Mouse (Mus musculus): ENCODE results near the gene Rsrp1. TPM values are rescaled to one million over a fixed set of nuclear protein-coding genes. Genes with fewer than 3 reads are reported as not detected.

Rsrp1 gene
- polyA plus RNA-seq, 1 experiment from 2014 or later, result 341 TPM

DNA sequence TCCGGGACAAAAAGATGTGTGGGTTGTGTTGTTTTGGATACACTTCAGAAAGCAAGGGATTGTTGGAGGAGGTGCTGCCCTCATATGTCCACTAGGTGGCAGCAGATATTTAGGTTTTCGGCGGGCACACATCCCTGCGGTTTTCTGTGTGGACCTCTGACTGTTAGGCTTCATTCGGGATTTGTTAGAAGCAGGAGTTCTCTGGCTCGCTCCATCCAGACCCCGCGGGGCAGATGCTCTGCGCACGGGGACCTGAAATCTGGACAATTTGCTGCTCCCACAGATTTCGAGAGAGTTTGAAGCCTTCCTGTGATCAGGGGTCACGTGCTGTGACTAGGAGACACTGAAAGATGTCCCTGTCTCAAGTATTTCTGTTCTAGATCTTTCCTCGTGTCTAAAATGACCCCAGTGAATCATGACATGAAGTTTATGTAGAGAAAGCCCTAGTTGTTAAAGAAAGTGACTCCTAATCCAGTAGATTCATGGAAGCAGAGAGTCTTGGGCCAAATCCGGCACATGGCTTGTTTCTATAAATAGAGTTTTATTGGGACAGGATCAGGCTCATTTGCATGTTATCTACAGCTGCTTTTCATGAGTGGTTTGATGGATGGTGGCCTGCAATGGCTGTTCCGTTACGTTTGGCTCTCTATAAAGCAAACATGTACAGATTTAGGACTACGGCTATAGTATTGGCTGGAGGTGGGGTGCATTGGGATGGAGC, 22.8 kb downstream of the Rsrp1 start:
- peak overlapping the region; percentile 53 for H3K4me2 ChIP-seq
- peaks cover 16% of the 10 kb centered on the region; the same call in 1 of the 2 replicates for H3K27me3 ChIP-seq (ENCODE audit: insufficient read depth, low read length)
- no peaks in the 10 kb centered on the region for H3K36me3 ChIP-seq (ENCODE audit: insufficient read depth)
- peak; percentile 96 for TF ChIP-seq CTCF (IDR thresholded peaks at IDR 0.05; ENCODE audit: low read depth)
- H3K4me1 ChIP-seq (ENCODE audit: insufficient read depth), result peaks cover 5% of the 10 kb centered on the region; the same call in 1 of the 2 replicates
- no peak overlapping the region for H3K4me3 ChIP-seq (ENCODE audit: low read depth, low read length)
- no peak overlapping the region for H3K9ac ChIP-seq
- no peaks in the 10 kb centered on the region for H3K9me3 ChIP-seq (ENCODE audit: low read depth, low read length)
- H3K27ac ChIP-seq (ENCODE audit: low read depth), result no peak overlapping the region
- DNase-seq (peak; percentile 94), ATAC-seq (ENCODE audit: insufficient read depth) (peak; percentile 55)
- 5% methylated on average over 17 of the region's 17 CpGs for WGBS

DNA sequence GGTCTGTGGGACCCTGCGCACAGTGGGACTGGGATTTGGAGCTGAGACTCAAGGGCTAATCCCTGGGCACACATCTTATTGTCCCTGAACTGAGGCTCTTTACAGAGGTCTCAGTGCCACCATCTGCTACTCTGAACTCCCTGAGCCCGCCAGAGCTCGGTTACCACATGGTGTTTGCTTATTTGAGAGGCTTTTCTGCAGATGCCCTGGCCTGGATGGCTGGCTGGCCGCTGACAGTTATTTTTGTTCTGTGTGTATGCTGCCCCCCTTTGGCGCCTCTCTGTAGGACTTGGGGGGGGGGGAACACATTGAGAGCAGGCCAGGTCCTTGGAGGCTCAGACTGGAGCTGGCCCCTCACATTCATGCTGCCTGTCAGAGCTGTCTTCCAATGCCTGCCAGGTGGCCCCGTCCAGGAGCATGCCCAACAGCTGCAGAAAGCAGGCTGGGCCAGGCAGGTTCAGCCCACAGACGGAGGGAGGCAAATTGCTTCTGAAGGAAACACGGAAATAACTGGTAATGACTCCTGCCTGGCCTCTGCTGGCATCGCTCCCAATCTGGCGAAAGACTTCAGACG, 27.2 kb downstream of the Rsrp1 start:
- peak overlapping the region; percentile 20; the same call in 1 of the 2 replicates for H3K4me2 ChIP-seq
- ATAC-seq (ENCODE audit: insufficient read depth) (peak; percentile 86), DNase-seq (peak; percentile 86)
- H3K27ac ChIP-seq (ENCODE audit: low read depth), result peak overlapping the region; percentile 50; the same call in 1 of the 2 replicates
- peaks cover 5% of the 10 kb centered on the region; the same call in 1 of the 2 replicates for H3K4me1 ChIP-seq (ENCODE audit: insufficient read depth)
- 15% methylated on average over 11 of the region's 11 CpGs for WGBS
- H3K4me3 ChIP-seq (ENCODE audit: low read depth, low read length), result no peak overlapping the region
- no peaks in the 10 kb centered on the region for H3K9me3 ChIP-seq (ENCODE audit: low read depth, low read length)
- H3K27me3 ChIP-seq (ENCODE audit: insufficient read depth, low read length), result no peaks in the 10 kb centered on the region
- TF ChIP-seq CTCF (IDR thresholded peaks at IDR 0.05; ENCODE audit: low read depth), result peak; percentile 52
- no peaks in the 10 kb centered on the region for H3K36me3 ChIP-seq (ENCODE audit: insufficient read depth)
- no peak overlapping the region for H3K9ac ChIP-seq

DNA sequence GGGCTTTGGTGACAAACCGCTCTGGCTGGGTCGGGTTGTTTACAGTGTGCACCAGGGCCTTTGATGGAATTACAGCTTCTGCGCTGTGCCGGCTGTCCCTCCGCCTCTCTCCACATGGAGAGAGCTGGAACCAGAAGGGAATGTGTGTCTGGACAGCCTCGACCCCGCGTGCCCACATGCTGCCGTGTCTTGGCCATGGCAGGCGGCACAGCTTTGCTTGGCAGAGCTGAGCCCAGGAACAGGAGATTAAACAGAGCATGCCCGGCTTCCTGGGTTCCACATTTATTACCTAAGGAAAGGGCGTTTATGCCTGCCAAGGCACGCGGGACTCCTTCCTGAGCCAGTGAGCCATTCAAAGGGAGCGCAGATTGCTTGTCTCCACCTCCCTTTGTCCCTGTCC, 31.1 kb downstream of the Rsrp1 start:
- no peak overlapping the region for H3K4me3 ChIP-seq (ENCODE audit: low read depth, low read length)
- H3K36me3 ChIP-seq (ENCODE audit: insufficient read depth), result no peaks in the 10 kb centered on the region
- H3K4me2 ChIP-seq, result no peak overlapping the region
- no peaks in the 10 kb centered on the region for H3K4me1 ChIP-seq (ENCODE audit: insufficient read depth)
- TF ChIP-seq CTCF (IDR thresholded peaks at IDR 0.05; ENCODE audit: low read depth), result no peak
- H3K9me3 ChIP-seq (ENCODE audit: low read depth, low read length), result no peaks in the 10 kb centered on the region
- no peak overlapping the region for H3K27ac ChIP-seq (ENCODE audit: low read depth)
- H3K27me3 ChIP-seq (ENCODE audit: insufficient read depth, low read length), result no peaks in the 10 kb centered on the region
- WGBS, result 14% methylated on average over 15 of the region's 15 CpGs
- peak; percentile 50 for DNase-seq
- H3K9ac ChIP-seq, result no peak overlapping the region; the same call in 1 of the 2 replicates
- ATAC-seq (ENCODE audit: insufficient read depth), result no peak

DNA sequence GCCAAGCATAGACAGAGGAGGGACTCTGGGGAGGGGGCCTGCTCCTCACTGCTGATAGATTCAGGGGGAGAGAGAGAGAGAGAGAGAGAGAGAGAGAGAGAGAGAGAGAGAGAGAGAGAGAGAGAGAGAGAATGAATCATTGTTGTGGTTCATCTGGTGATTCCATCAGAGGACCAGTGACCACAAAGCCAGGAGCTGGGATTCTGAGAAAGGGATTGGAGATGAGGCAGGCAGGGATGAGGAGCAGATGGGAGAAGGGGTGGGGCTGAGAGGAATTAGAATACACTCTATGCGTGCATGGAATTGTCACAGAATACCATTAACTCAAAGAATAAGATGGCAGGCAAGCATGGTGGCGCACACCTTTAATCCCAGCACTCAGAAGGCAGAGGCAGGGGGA, 31.8 kb downstream of the Rsrp1 start:
- ATAC-seq (ENCODE audit: insufficient read depth) (no peak), DNase-seq (no peak)
- TF ChIP-seq CTCF (IDR thresholded peaks at IDR 0.05; ENCODE audit: low read depth), result no peak
- Histone ChIP-seq H3K9me3 (ENCODE audit: low read depth, low read length) (no peaks in the 10 kb centered on the region), H3K4me3 (ENCODE audit: low read depth, low read length) (no peak overlapping the region), H3K27me3 (ENCODE audit: insufficient read depth, low read length) (no peaks in the 10 kb centered on the region), H3K4me1 (ENCODE audit: insufficient read depth) (no peaks in the 10 kb centered on the region), H3K9ac (no peak overlapping the region), H3K4me2 (no peak overlapping the region), H3K27ac (ENCODE audit: low read depth) (no peak overlapping the region), H3K36me3 (ENCODE audit: insufficient read depth) (no peaks in the 10 kb centered on the region)
- WGBS, result 93% methylated on average over 2 of the region's 2 CpGs

DNA sequence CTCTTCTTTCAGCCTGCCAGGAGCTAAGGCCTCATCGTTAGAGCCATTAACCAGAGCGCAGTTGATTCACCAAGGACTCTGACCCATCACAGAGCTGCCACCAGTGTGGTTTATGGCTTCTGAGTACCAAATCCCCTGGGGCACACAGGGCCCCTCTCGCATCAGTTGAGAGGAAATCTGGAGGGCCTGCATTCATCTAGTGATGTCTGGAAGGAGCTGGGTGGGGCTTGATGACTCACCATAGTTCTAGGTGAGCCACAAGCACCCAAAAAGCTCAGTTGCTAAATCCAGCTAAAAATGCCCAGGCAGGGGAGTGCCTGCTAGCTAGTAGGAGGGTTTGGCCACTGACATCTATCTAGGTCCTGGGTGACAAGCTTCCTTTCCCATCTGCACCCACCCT, 32.5 kb downstream of the Rsrp1 start:
- TF ChIP-seq CTCF (IDR thresholded peaks at IDR 0.05; ENCODE audit: low read depth), result no peak
- Histone ChIP-seq H3K27me3 (ENCODE audit: insufficient read depth, low read length) (no peaks in the 10 kb centered on the region), H3K9ac (no peak overlapping the region), H3K9me3 (ENCODE audit: low read depth, low read length) (no peaks in the 10 kb centered on the region), H3K36me3 (ENCODE audit: insufficient read depth) (no peaks in the 10 kb centered on the region), H3K27ac (ENCODE audit: low read depth) (no peak overlapping the region), H3K4me3 (ENCODE audit: low read depth, low read length) (no peak overlapping the region), H3K4me1 (ENCODE audit: insufficient read depth) (no peaks in the 10 kb centered on the region), H3K4me2 (no peak overlapping the region)
- DNase-seq (no peak), ATAC-seq (ENCODE audit: insufficient read depth) (no peak)
- 79% methylated on average over 3 of the region's 3 CpGs for WGBS

DNA sequence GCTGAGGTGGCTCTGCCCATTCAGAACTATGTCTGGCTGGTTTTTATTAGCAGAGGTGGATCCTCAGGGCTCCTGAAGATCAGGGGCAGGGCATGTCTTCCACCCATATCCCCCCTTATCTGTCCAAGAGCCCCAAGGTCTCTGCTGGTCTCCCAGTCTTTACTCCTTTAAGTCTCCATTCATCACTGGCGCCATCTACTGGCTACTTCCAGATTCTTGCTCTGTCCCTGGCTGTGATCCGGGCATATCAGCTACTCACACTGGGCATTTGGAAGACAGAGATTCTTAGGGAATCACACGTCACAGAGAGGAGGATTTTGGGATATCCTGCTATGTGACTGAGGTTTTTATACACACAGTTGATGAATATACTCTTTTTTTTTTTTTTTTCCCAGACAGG, 32.9 kb downstream of the Rsrp1 start:
- ATAC-seq (ENCODE audit: insufficient read depth) (no peak), DNase-seq (peak; percentile 84)
- Histone ChIP-seq H3K9ac (no peak overlapping the region), H3K27ac (ENCODE audit: low read depth) (no peak overlapping the region), H3K27me3 (ENCODE audit: insufficient read depth, low read length) (no peaks in the 10 kb centered on the region), H3K9me3 (ENCODE audit: low read depth, low read length) (no peaks in the 10 kb centered on the region), H3K36me3 (ENCODE audit: insufficient read depth) (no peaks in the 10 kb centered on the region), H3K4me3 (ENCODE audit: low read depth, low read length) (no peak overlapping the region), H3K4me1 (ENCODE audit: insufficient read depth) (no peaks in the 10 kb centered on the region), H3K4me2 (no peak overlapping the region)
- WGBS, result 14% methylated on average over 3 of the region's 3 CpGs
- TF ChIP-seq CTCF (IDR thresholded peaks at IDR 0.05; ENCODE audit: low read depth), result peak; percentile 65

DNA sequence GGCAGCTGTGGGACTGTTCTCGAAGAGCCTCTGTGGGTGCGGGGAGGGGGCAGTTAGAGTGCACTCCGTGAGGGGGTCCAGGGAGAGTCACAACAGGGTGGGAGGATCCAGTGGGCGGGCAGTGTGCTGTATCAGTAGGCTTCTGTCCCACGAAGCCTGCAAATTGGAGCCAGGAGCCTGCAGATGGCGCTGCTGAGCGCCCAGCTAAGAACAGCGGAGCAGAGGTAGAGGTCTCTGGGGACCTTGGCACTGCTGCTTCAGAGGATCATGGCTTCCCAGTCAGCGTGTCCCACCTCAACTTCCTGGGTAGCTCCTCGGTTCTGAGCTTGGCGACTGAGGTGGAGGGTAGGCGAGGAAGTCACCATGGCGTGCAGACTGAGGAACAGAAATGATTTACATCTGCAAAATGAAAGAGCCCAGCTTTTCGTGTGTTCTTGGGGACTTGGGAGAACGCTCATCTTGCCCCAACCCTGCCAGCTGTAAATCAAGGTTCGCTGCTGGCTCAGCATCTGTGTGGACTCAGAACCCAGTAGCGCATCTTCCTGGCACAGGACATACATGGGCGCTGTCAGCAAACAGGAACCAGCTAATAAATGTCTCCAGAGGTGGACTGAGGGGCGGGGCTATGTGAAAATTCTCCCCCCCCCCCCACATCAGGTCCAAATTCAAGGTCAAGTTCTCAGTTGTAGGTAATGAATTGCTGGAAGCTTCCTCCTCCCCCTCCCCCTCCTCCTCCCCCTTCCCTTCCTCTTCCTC, 39.8 kb downstream of the Rsrp1 start:
- no peak overlapping the region for H3K4me3 ChIP-seq (ENCODE audit: low read depth, low read length)
- H3K9me3 ChIP-seq (ENCODE audit: low read depth, low read length), result no peaks in the 10 kb centered on the region
- no peak for ATAC-seq (ENCODE audit: insufficient read depth)
- peak; percentile 83 for DNase-seq
- peak overlapping the region; percentile 43 for H3K4me2 ChIP-seq
- H3K9ac ChIP-seq, result no peak overlapping the region
- no peak overlapping the region for H3K27ac ChIP-seq (ENCODE audit: low read depth)
- no peaks in the 10 kb centered on the region for H3K4me1 ChIP-seq (ENCODE audit: insufficient read depth)
- H3K27me3 ChIP-seq (ENCODE audit: insufficient read depth, low read length), result no peaks in the 10 kb centered on the region
- no peaks in the 10 kb centered on the region for H3K36me3 ChIP-seq (ENCODE audit: insufficient read depth)
- 21% methylated on average over 19 of the region's 19 CpGs for WGBS
- TF ChIP-seq CTCF (IDR thresholded peaks at IDR 0.05; ENCODE audit: low read depth), result peak; percentile 70
